Mouse (Mus musculus) ZHBTc4 (cell line): ENCODE measurements around the gene Gfod1.

Experiments used
- DNase-seq: peaks from one replicate; pipeline ENCODE4 v3.0.0-alpha.2; 2011; ENCODE audit warnings: low read depth, low spot score

Gene Gfod1

DNA sequence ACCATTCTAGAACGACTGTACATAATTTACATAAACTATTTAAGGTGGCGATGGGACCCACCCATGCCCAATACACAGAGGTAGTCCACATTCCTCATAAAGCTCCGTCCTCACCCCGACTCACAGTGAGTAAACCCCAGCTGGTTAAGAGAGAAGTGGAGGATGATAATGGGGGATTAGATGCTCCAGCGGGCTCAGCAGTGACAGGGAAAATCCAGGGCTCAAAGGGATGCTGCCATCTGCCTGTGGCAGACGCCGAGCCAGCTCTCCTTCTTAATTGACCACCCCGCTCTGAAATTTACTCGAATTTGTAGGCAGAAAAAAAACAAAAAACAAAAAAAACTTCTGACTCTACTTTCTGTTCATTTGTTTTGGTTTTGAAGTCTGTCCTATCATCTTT is 136.3 kb downstream of the Gfod1 start:
- DNase-seq: no peak

DNA sequence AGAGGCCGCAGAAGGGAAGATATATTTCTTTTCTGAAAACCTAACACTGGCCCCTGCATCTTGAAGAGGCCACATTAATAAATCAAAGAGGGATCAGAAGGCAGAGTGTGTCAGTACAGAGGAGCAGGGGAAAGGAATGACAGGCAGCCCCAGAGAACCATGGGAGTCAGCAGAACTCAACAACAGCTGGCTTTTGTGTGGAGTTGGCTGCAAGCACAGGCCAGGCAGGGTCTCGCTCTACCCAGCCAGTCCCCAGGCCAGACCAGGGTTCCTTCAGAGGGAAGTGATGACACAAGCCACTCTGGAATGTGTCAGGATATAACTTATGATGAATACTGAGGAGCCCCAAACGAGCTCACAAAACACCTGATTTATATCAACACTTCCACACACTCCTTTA is 144.5 kb downstream of the Gfod1 start:
- no peak for DNase-seq

DNA sequence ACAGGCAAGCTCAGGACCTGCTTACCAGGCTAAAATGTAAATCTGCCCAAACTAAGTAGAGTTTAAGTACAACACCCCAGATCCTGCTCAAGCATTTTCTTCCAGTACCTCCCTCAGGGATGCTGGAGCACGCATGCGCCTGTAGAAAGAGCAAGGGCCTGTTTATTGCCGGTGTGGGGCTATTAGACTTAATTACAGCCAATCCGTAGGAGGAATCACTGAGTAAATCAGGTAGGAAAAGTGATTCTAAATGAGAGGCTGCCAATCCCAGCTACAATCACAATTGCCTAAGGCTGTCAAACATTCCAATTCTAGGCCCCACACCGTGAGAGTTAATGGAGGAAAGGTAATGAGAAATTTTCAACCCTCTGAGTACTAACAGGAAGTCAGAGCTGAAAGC is 145.7 kb downstream of the Gfod1 start:
- no peak for DNase-seq

DNA sequence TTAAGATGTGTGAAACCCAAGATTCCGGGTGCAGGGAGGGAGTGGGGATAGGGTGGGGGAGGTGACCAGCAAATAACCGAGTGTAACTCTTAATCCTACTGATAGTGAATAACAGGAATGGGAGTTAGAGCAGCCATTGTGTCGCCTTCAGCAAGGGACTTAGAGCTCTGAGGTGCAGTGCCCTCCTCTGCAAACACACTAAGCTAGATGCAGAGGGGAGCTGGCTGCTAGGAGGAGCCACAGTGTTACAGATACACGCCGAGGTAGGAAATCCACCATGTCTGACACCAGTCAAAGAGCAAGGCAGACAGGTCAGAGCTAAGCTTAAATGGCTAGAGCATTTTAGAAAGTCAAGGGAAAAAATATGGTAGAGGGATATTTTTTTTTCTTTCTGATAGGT is 146.6 kb downstream of the Gfod1 start:
- DNase-seq: no peak

DNA sequence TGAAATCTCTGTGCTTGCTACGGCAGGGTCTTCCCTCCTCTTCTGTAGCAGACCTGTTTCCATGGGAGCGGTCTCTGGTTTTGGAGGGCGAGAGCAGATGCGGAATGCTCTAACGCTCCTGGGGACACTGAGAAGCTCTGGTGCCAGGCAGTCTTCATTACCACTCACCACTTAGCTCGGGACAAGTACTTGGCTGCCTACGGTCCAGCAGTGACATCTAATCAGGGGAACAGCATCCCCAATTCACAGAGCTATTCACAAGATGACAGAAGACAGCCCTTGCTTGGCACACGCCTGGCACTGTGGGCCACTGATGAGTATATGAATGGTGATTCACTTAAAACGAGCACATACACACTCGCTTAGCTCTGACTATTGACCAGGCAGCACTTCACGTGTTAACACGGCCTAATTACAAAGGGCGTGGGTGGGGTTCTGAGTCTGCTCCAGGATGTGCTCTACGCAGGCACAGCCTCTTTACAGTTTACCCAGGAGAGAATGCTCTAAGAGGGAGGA is 151.9 kb downstream of the Gfod1 start:
- peak; percentile 36 for DNase-seq

DNA sequence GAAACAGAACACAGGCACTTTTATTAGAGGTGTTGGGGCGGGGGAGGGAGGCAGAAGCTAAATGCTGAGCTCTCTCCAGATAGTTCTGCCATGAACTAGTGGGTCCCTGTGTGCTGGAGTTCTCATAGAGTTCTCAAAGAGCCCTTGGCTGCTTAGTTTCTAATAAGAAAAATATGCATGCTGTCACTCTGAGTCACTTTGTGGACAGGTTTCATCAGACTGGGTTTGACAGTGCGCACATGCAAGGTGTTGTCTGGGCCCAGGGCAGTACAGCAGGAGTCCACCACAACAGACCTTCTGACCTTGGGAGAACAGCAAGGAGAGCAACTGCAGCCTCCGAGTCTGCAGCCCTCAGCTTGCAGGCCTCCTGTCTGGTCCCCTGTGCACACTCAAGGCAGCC is 154.3 kb downstream of the Gfod1 start:
- DNase-seq: no peak

DNA sequence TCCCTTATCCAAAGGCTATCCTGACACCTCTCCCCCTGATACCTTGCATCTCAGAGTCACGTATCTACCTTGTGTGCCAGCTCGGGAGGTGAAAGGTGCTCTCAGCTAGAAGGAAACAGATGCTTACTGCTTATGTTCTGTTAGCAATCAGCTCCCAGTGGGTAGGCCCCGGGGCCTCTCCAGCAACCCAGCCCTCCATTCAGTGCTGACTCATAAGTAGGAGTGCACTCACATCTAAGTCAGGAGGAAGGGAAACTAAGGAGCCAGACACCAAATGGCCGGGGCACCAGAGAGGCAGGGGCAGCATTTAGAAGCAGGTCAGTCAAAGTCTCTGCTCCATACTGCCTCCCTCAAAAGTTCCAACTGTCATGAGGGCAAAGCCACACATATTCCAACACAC is 155.3 kb downstream of the Gfod1 start:
- no peak for DNase-seq

DNA sequence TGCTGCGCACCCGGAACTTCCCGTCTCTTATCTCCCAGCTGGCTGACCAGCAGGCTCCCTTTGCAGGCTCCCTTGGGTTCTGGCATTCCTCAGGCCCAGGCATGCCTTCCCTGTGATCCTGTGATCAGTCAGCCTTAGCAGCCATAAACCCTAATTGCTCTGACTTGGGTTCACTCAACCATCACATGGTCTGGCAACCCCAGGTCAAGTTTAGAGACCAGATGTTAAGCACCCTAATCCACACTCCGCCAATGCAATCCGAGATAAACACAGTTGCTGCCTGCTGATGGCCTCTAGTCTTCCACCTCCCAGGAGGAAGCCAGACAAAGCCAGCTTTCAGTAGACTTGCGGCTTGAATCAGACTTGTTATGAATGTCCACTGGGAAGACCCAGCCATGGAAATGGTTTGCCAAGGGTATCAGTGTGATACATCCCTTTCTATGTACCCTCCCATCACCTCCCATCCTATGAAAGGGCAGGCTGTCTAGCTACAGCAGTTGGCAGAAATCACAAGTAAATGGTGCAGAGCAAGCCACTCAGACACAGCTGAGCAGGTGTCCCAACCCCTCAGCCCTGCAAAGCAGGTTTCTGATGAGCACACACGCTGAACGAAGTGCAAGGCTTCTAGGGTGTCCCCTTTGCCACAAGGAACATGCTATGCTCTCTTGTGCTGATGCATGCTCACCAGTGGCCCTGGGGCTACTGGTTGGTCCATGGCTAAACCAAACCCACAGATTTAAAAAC is 157.3 kb downstream of the Gfod1 start:
- no peak for DNase-seq
